Mouse (Mus musculus): ENCODE data around the gene Naa40.
A peak's percentile ranks its signal among the peaks of the same experiment; 100 is the strongest.

The Naa40 gene

GRCm38 (mm10) chr19:7240782-7241690 is at the start of gene Naa40:
Gene Naa40, minus strand, starts transcription at chr19:7241183.
- peak; percentile 93 for DNase-seq (ENCODE audit: extremely low spot score)

- DNase-seq (ENCODE audit: extremely low spot score), result no peak
Observed at GRCm38 (mm10) chr19:7289767-7290166, 48.8 kb upstream of the Naa40 start.

GRCm38 (mm10) chr19:7288288-7288687 is 47.3 kb upstream of the Naa40 start:
- no peak for DNase-seq (ENCODE audit: extremely low spot score)

- DNase-seq (ENCODE audit: extremely low spot score), result no peak
Observed at GRCm38 (mm10) chr19:7286563-7287315, 45.8 kb upstream of the Naa40 start.

GRCm38 (mm10) chr19:7280557-7281330 is 39.8 kb upstream of the Naa40 start:
- DNase-seq (ENCODE audit: extremely low spot score), result no peak

- peak; percentile 64 for DNase-seq (ENCODE audit: extremely low spot score)
Observed at GRCm38 (mm10) chr19:7279114-7279513, 38.1 kb upstream of the Naa40 start.

- DNase-seq (ENCODE audit: extremely low spot score), result no peak
Observed at GRCm38 (mm10) chr19:7278200-7278906, 37.4 kb upstream of the Naa40 start.

GRCm38 (mm10) chr19:7276796-7277195 is 35.8 kb upstream of the Naa40 start:
- peak; percentile 27 for DNase-seq (ENCODE audit: extremely low spot score)

GRCm38 (mm10) chr19:7276053-7276659 is 35.2 kb upstream of the Naa40 start:
- DNase-seq (ENCODE audit: extremely low spot score), result peak; percentile 39

GRCm38 (mm10) chr19:7275131-7275789 is 34.3 kb upstream of the Naa40 start:
- no peak for DNase-seq (ENCODE audit: extremely low spot score)

- DNase-seq (ENCODE audit: extremely low spot score), result no peak
Observed at GRCm38 (mm10) chr19:7274326-7274990, 33.5 kb upstream of the Naa40 start.

GRCm38 (mm10) chr19:7273486-7273885 is 32.5 kb upstream of the Naa40 start:
- no peak for DNase-seq (ENCODE audit: extremely low spot score)

- peak; percentile 36 for DNase-seq (ENCODE audit: extremely low spot score)
Observed at GRCm38 (mm10) chr19:7269290-7270044, 28.5 kb upstream of the Naa40 start.

- peak; percentile 94 for DNase-seq (ENCODE audit: extremely low spot score)
Observed at GRCm38 (mm10) chr19:7268722-7269090, 27.7 kb upstream of the Naa40 start.

GRCm38 (mm10) chr19:7267781-7268721 is 27.1 kb upstream of the Naa40 start:
- DNase-seq (ENCODE audit: extremely low spot score), result peak; percentile 95

GRCm38 (mm10) chr19:7267091-7267741 is 26.2 kb upstream of the Naa40 start, which contains the start of gene Rcor2:
Gene Rcor2, plus strand, starts transcription at chr19:7267325.
- DNase-seq (ENCODE audit: extremely low spot score), result peak; percentile 86

GRCm38 (mm10) chr19:7266421-7266831 is 25.4 kb upstream of the Naa40 start:
- DNase-seq (ENCODE audit: extremely low spot score), result peak; percentile 60
